Mouse (Mus musculus) mouse trophoblast stem cell (cell line): Measurements from ENCODE around the gene Mboat2.

Experiments used
- in situ Hi-C, 2 experiments: fragments of 300-500 bp; cut with MseI, MboI; formaldehyde crosslinking; loops; 2 replicates in 1 of 2; 3 replicates in 1 of 2; pipeline ENCODE4 v1.15.1; 2025

Gene Mboat2

GRCm38 (mm10) chr12:24860436-24860835 lies 29.8 kb downstream of the Mboat2 start:
- in situ Hi-C loops: no loop called here

- in situ Hi-C loops: no loop called here
Measured at GRCm38 (mm10) chr12:24863762-24864161, 33.1 kb downstream of the Mboat2 start.

GRCm38 (mm10) chr12:24866645-24867044 lies 36.0 kb downstream of the Mboat2 start:
- in situ Hi-C loops: no loop called here

- in situ Hi-C loops: no loop called here
Measured at GRCm38 (mm10) chr12:24868694-24869093, 38.0 kb downstream of the Mboat2 start.

- in situ Hi-C loops: no loop called here
Measured at GRCm38 (mm10) chr12:24869231-24869630, 38.6 kb downstream of the Mboat2 start.

GRCm38 (mm10) chr12:24870901-24871300 lies 40.2 kb downstream of the Mboat2 start:
- in situ Hi-C loops: no loop called here

- in situ Hi-C loops: no loop called here
Measured at GRCm38 (mm10) chr12:24872264-24872663, 41.6 kb downstream of the Mboat2 start.

GRCm38 (mm10) chr12:24872689-24873088 lies 42.0 kb downstream of the Mboat2 start:
- in situ Hi-C loops: no loop called here

GRCm38 (mm10) chr12:24875908-24876307 lies 45.2 kb downstream of the Mboat2 start:
- in situ Hi-C loops: no loop called here

- in situ Hi-C loops: no loop called here
Measured at GRCm38 (mm10) chr12:24877231-24877630, 46.6 kb downstream of the Mboat2 start.

- in situ Hi-C loops: no loop called here
Measured at GRCm38 (mm10) chr12:24878090-24878489, 47.4 kb downstream of the Mboat2 start.

- in situ Hi-C loops: no loop called here
Measured at GRCm38 (mm10) chr12:24878735-24879362, 48.2 kb downstream of the Mboat2 start.

- in situ Hi-C loops: no loop called here
Measured at GRCm38 (mm10) chr12:24879613-24880029, 48.9 kb downstream of the Mboat2 start.

GRCm38 (mm10) chr12:24883279-24883678 lies 52.6 kb downstream of the Mboat2 start:
- in situ Hi-C loops: no loop called here

GRCm38 (mm10) chr12:24886800-24887199 lies 56.1 kb downstream of the Mboat2 start:
- in situ Hi-C loops: no loop called here

- in situ Hi-C loops: no loop called here
Measured at GRCm38 (mm10) chr12:24889371-24890051, 58.8 kb downstream of the Mboat2 start.

- in situ Hi-C loops: no loop called here
Measured at GRCm38 (mm10) chr12:24890158-24890557, 59.5 kb downstream of the Mboat2 start.

- in situ Hi-C loops: no loop called here
Measured at GRCm38 (mm10) chr12:24890684-24891459, 60.2 kb downstream of the Mboat2 start.

- in situ Hi-C loops: no loop called here
Measured at GRCm38 (mm10) chr12:24892536-24892935, 61.9 kb downstream of the Mboat2 start.

- in situ Hi-C loops: no loop called here
Measured at GRCm38 (mm10) chr12:24893777-24894468, 63.2 kb downstream of the Mboat2 start.

GRCm38 (mm10) chr12:24895352-24895751 lies 64.7 kb downstream of the Mboat2 start:
- in situ Hi-C loops: no loop called here

GRCm38 (mm10) chr12:24897354-24897753 lies 66.7 kb downstream of the Mboat2 start:
- in situ Hi-C loops: no loop called here
